Mouse (Mus musculus) ES-E14 (cell line): ENCODE results near the gene Cyb5r1.

Source experiments
- HCFC1 ChIP-seq: IDR thresholded peaks from 2 replicates; pipeline ENCODE4 v1.6.1; 2012; ENCODE audit warnings: low read length, inconsistent platforms, borderline replicate concordance; ENCODE audit not compliant: insufficient read depth
- ZNF384 ChIP-seq: IDR thresholded peaks from 2 replicates; pipeline ENCODE4 v1.6.1; 2012; ENCODE audit warnings: low read depth, low read length, inconsistent platforms

DNA sequence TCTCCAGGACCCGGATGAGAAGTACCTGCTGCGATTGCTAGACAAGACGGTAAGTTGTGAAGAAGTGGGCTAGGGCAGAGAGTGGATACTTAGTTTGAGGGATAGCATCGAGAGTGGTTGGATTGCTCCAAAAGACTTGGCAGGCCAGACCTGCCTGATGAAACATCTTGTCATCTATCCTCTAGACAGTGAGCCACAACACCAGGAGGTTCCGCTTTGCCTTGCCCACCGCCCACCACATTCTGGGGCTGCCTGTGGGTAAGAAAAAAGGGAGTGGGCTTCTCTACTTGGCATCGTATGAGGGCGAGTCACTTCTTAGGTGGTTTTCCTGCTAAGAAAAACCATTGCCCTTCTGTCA lies 1.0 kb downstream of the Cyb5r1 start:
- TF ChIP-seq ZNF384 (no peak), HCFC1 (no peak)
